Mouse (Mus musculus) cerebellum, adult 2 months (tissue): Measurements from ENCODE around the gene Cc2d2b.

ENCODE experiments used
- CTCF ChIP-seq: fragments of 200-500 bp; IDR thresholded peaks from 2 replicates; pipeline ENCODE4 v1.5.1; 2011; ENCODE audit warnings: low read depth, mild to moderate bottlenecking, control low read depth, low read length, moderate library complexity, borderline replicate concordance; ENCODE audit not compliant: insufficient read depth
- POLR2A ChIP-seq: fragments of 200-500 bp; IDR thresholded peaks from 2 replicates; pipeline ENCODE4 v1.6.1; 2011; ENCODE audit warnings: low read length, control low read depth, borderline replicate concordance; ENCODE audit not compliant: insufficient read depth

DNA sequence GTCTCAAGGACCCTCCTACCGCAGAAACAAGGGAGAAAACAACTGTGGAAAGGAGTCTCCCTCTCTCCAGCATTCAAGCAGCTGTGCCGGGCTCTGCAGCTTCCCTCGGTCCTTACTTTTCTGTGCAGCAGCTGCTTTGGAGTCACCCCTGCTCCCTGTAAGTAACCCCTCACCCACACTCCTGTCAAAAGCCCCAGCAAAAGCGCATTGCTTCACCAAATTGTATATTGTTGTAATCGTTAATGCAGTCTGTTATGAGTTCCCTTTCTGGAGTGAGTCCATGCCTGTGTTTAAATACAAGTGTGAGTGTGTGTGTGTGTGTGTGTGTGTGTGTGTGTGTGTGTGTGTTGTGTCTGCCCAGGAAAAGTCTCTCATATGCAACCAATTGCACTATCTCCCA, 119.7 kb downstream of the Cc2d2b start:
- TF ChIP-seq POLR2A, result no peak
- TF ChIP-seq CTCF, result no peak
